Mouse (Mus musculus): ENCODE data around the gene Sez6. TPM values are rescaled to one million over a fixed set of nuclear protein-coding genes. Genes with fewer than 3 reads are reported as not detected.

Sez6 gene
- polyA plus RNA-seq, 1 experiment from 2014 or later: 0.20 TPM

- Histone ChIP-seq H3K27me3 (replicated peaks) (peaks cover 93% of the 10 kb centered on the region), H3K4me2 (no peak overlapping the region), H3K36me3 (no peaks in the 10 kb centered on the region), H3K4me1 (no peaks in the 10 kb centered on the region), H3K9me3 (no peaks in the 10 kb centered on the region), H3K4me3 (no peak overlapping the region), H3K27ac (replicated peaks) (no peak overlapping the region), H3K9ac (no peak overlapping the region)
- no peak for ATAC-seq (ENCODE audit: extremely low read depth, insufficient number of reproducible peaks, low FRiP score, low TSS enrichment)
- WGBS: 30% methylated on average over 9 of the region's 9 CpGs
These were observed 23.1 kb downstream of the Sez6 start for GRCm38 (mm10) chr11:77953671-77954070.

DNA sequence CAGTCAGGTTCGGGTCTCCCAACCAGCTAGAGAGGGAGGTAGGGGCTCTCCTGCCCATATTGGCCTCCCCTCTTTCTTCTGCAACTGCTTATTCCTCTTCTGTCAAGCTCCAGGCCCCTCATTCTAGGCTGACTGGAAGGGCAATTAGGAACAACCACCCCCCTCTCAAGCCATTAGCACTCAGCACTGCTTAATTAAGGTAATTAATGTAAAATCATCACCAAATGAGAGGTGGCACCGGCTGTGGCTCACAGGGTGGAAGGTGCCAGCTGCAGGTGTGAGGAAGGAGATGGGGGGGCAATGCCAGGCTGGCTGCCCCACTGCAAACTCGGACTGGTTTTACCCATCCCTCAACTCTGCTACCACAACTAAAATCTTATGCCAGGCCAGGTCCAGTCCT lies 25.8 kb downstream of the Sez6 start:
- Histone ChIP-seq H3K4me2 (no peak overlapping the region), H3K9me3 (no peaks in the 10 kb centered on the region), H3K9ac (no peak overlapping the region), H3K4me1 (peaks cover 14% of the 10 kb centered on the region), H3K4me3 (no peak overlapping the region), H3K36me3 (no peaks in the 10 kb centered on the region), H3K27me3 (replicated peaks) (peaks cover 86% of the 10 kb centered on the region), H3K27ac (replicated peaks) (no peak overlapping the region)
- ATAC-seq (ENCODE audit: extremely low read depth, insufficient number of reproducible peaks, low FRiP score, low TSS enrichment): no peak
- WGBS: 54% methylated on average over 3 of the region's 3 CpGs

GRCm38 (mm10) chr11:77958268-77958667 lies 27.7 kb downstream of the Sez6 start:
- no peaks in the 10 kb centered on the region for H3K36me3 ChIP-seq
- H3K27ac ChIP-seq (replicated peaks): no peak overlapping the region
- ATAC-seq (ENCODE audit: extremely low read depth, insufficient number of reproducible peaks, low FRiP score, low TSS enrichment): no peak
- H3K4me2 ChIP-seq: no peak overlapping the region
- H3K9ac ChIP-seq: no peak overlapping the region
- peaks cover 14% of the 10 kb centered on the region for H3K4me1 ChIP-seq
- H3K27me3 ChIP-seq (replicated peaks): peaks cover 77% of the 10 kb centered on the region
- H3K9me3 ChIP-seq: no peaks in the 10 kb centered on the region
- WGBS: 78% methylated on average over 2 of the region's 2 CpGs
- H3K4me3 ChIP-seq: no peak overlapping the region

DNA sequence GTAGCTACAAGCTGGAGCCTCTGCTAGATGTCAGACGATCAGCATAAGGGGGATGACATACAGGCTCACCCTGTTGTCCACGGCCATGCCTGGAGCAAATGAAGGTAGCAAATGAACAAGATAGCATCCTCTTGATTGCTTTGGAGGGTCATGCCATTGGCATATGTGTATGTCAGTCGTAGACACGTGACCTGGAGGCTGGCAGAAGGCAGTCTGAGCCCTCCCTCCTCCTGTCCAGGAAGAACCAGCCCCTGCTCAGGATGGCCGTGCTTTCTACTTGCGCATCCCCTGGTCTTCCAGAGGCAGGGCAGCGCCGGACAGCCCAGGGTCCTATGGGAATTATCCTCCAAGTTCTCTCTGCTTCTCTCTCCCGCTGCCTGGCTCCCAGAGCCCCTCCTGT lies 28.3 kb downstream of the Sez6 start:
- peaks cover 14% of the 10 kb centered on the region for H3K4me1 ChIP-seq
- H3K27ac ChIP-seq (replicated peaks): no peak overlapping the region
- peaks cover 70% of the 10 kb centered on the region for H3K27me3 ChIP-seq (replicated peaks)
- ATAC-seq (ENCODE audit: extremely low read depth, insufficient number of reproducible peaks, low FRiP score, low TSS enrichment): no peak
- no peaks in the 10 kb centered on the region for H3K9me3 ChIP-seq
- no peak overlapping the region for H3K9ac ChIP-seq
- H3K4me3 ChIP-seq: no peak overlapping the region
- no peaks in the 10 kb centered on the region for H3K36me3 ChIP-seq
- no peak overlapping the region for H3K4me2 ChIP-seq
- WGBS: 45% methylated on average over 9 of the region's 9 CpGs

DNA sequence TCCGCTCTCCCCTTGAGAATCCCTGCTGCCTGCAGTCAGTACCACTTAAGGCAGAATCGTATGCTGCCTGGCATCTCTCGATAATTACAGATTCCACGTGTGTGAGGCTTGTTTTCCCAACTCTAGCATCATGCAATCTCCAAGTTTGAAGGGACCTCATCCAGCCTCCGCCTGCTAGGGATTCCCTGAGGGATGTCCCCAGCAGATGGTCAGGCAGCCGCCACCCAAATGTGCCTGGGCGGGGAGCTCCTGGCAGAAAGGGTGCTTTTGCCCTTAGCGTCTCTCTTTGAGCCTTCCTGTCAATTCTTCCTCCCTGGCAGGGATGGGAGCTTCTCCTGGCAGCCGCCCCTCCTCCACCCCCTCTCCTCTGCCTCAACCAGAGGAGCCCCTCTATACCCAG lies 29.6 kb downstream of the Sez6 start:
- no peak overlapping the region; the same call in 1 of the 2 replicates for H3K9ac ChIP-seq

GRCm38 (mm10) chr11:77960898-77961297 lies 30.3 kb downstream of the Sez6 start:
- 19% methylated on average over 5 of the region's 5 CpGs for WGBS
- no peak overlapping the region for H3K4me3 ChIP-seq
- H3K4me1 ChIP-seq: peaks cover 31% of the 10 kb centered on the region
- no peaks in the 10 kb centered on the region for H3K9me3 ChIP-seq
- 0 out of 2 replicates have a peak overlapping the region, but pooled peaks have one; percentile 24 for H3K9ac ChIP-seq
- peaks cover 61% of the 10 kb centered on the region for H3K27me3 ChIP-seq (replicated peaks)
- no peaks in the 10 kb centered on the region for H3K36me3 ChIP-seq
- no peak overlapping the region for H3K4me2 ChIP-seq
- H3K27ac ChIP-seq (replicated peaks): no peak overlapping the region
- ATAC-seq (ENCODE audit: extremely low read depth, insufficient number of reproducible peaks, low FRiP score, low TSS enrichment): no peak

More for the DNA sequence above, 29.6 kb downstream of the Sez6 start:
- no peak overlapping the region for H3K27ac ChIP-seq (replicated peaks)
- H3K4me1 ChIP-seq: peaks cover 24% of the 10 kb centered on the region
- WGBS: 53% methylated on average over 9 of the region's 9 CpGs
- H3K9me3 ChIP-seq: no peaks in the 10 kb centered on the region
- H3K27me3 ChIP-seq (replicated peaks): peaks cover 61% of the 10 kb centered on the region
- no peak overlapping the region for H3K4me3 ChIP-seq
- H3K4me2 ChIP-seq: no peak overlapping the region
- H3K36me3 ChIP-seq: no peaks in the 10 kb centered on the region
- ATAC-seq (ENCODE audit: extremely low read depth, insufficient number of reproducible peaks, low FRiP score, low TSS enrichment): no peak

DNA sequence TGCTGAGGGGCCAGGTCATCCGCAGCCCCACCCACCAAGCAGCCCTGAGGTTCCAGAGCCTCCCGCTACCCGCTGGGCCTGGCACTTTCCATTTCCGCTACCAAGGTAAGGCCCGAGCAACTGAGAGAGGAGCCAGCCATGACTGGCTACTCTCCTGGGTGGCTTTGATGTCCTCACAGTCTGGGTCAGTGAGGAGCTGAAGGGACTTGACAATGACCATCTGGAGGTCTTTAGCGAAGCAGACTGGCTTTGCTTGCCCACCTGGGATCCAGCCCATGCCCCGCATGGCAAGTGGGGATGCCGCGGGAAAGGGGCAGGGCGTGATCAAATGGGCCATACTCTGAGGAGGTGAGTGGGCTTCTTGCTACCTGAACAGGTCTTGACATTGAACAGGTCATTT lies 32.3 kb downstream of the Sez6 start:
- peaks cover 54% of the 10 kb centered on the region for H3K27me3 ChIP-seq (replicated peaks)
- no peak overlapping the region for H3K4me3 ChIP-seq
- no peak overlapping the region for H3K27ac ChIP-seq (replicated peaks)
- no peak overlapping the region for H3K9ac ChIP-seq
- H3K36me3 ChIP-seq: no peaks in the 10 kb centered on the region
- no peak for ATAC-seq (ENCODE audit: extremely low read depth, insufficient number of reproducible peaks, low FRiP score, low TSS enrichment)
- H3K4me2 ChIP-seq: no peak overlapping the region
- peaks cover 31% of the 10 kb centered on the region for H3K4me1 ChIP-seq
- H3K9me3 ChIP-seq: no peaks in the 10 kb centered on the region
- WGBS: 83% methylated on average over 10 of the region's 10 CpGs

- 0 out of 2 replicates have a peak overlapping the region, but pooled peaks have one; percentile 37 for H3K9ac ChIP-seq
- no peaks in the 10 kb centered on the region for H3K36me3 ChIP-seq
- WGBS: 19% methylated on average over 19 of the region's 19 CpGs
- no peak overlapping the region for H3K27ac ChIP-seq (replicated peaks)
- no peak for ATAC-seq (ENCODE audit: extremely low read depth, insufficient number of reproducible peaks, low FRiP score, low TSS enrichment)
- no peak overlapping the region for H3K4me2 ChIP-seq
- H3K9me3 ChIP-seq: no peaks in the 10 kb centered on the region
- H3K4me1 ChIP-seq: peaks cover 24% of the 10 kb centered on the region
- H3K27me3 ChIP-seq (replicated peaks): peaks cover 53% of the 10 kb centered on the region
- H3K4me3 ChIP-seq: no peak overlapping the region
These were observed 34.0 kb downstream of the Sez6 start for GRCm38 (mm10) chr11:77964415-77965095.

- Histone ChIP-seq H3K4me1 (peaks cover 24% of the 10 kb centered on the region), H3K36me3 (no peaks in the 10 kb centered on the region), H3K27me3 (replicated peaks) (peaks cover 47% of the 10 kb centered on the region), H3K9me3 (no peaks in the 10 kb centered on the region), H3K4me2 (no peak overlapping the region), H3K9ac (peak overlapping the region; percentile 37; the same call in 1 of the 2 replicates), H3K4me3 (no peak overlapping the region), H3K27ac (replicated peaks) (no peak overlapping the region)
- 33% methylated on average over 17 of the region's 17 CpGs for WGBS
- ATAC-seq (ENCODE audit: extremely low read depth, insufficient number of reproducible peaks, low FRiP score, low TSS enrichment): no peak
These were observed 34.8 kb downstream of the Sez6 start for GRCm38 (mm10) chr11:77965101-77966036.

GRCm38 (mm10) chr11:77966037-77966391 lies 35.4 kb downstream of the Sez6 start:
- Histone ChIP-seq H3K27me3 (replicated peaks) (peaks cover 50% of the 10 kb centered on the region), H3K36me3 (no peaks in the 10 kb centered on the region), H3K4me2 (no peak overlapping the region), H3K9ac (no peak overlapping the region), H3K4me1 (peaks cover 17% of the 10 kb centered on the region), H3K4me3 (no peak overlapping the region), H3K9me3 (no peaks in the 10 kb centered on the region), H3K27ac (replicated peaks) (no peak overlapping the region)
- no peak for ATAC-seq (ENCODE audit: extremely low read depth, insufficient number of reproducible peaks, low FRiP score, low TSS enrichment)
- WGBS: 54% methylated on average over 5 of the region's 5 CpGs

- Histone ChIP-seq H3K27me3 (replicated peaks) (peaks cover 54% of the 10 kb centered on the region), H3K36me3 (no peaks in the 10 kb centered on the region), H3K4me2 (no peak overlapping the region), H3K9ac (no peak overlapping the region), H3K27ac (replicated peaks) (no peak overlapping the region), H3K4me3 (no peak overlapping the region), H3K4me1 (peaks cover 17% of the 10 kb centered on the region), H3K9me3 (no peaks in the 10 kb centered on the region)
- no peak for ATAC-seq (ENCODE audit: extremely low read depth, insufficient number of reproducible peaks, low FRiP score, low TSS enrichment)
- 2% methylated on average over 4 of the region's 4 CpGs for WGBS
These were observed 36.5 kb downstream of the Sez6 start for GRCm38 (mm10) chr11:77967114-77967513.
